ENCODE assay signal across 12 mouse cellular contexts in the genomic region with DNA sequence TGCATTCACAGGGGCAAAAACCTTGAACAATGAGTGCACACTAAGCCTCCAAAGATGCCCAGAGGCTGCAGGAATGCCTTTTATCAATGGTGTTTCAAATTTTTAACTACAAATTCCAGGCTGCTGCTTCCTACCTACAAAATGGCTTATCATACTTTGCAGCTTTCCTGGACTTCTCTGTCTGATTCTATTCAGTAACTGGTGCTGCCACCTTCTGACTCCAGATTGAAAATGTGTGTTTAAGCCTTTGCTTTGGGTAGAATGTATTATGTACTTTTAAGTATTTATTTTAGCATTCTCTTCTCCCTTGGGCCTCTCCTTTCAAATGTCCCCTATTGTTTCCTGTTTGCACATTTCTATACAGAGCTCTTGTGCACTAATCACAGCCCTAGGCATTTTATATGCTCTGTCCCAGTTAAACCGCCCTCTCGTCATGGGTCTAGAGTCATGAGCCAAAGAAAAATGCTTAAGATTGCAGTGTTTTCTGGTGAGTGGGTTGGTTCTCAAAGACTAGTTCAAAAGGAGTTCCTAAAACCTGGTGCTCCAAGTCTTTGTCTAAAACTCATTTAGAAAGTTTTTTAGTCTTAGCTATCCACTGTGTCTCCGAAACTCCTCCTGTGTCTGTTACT.
DNase-seq lines count a peak whose midpoint lies in the region; ATAC-seq and TF ChIP-seq lines count a peak whose summit lies in the region.
"Had no signal": no experiment of that assay in that cellular context is flagged by ENCODE, and none has a peak within 500 bp of the region (broad histone marks: within the 10 kb centered on the region; RNA-seq: fewer than 3 reads in every experiment).

No protein-coding gene starts in this region.

- DNase-seq in forebrain, embryonic 14.5 days (ENCODE audit: low spot score), result peak; percentile 70
- no peak for DNase-seq in forebrain, embryonic 11.5 days (ENCODE audit: low spot score)
- no peak for DNase-seq in midbrain, embryonic 11.5 days (ENCODE audit: low spot score, missing footprints)
- peak; percentile 9 to 44 for DNase-seq in layer of hippocampus, postnatal 10 days (ENCODE audit: low spot score in 2 of 2)
- DNase-seq in stomach, postnatal 0 days (ENCODE audit: low spot score), result no peak
- DNase-seq in spleen, postnatal 36 days (ENCODE audit: low spot score in 2 of 2), result no peak
- no peak for DNase-seq in heart, postnatal 4 days

- H3K4me1 ChIP-seq in forebrain, embryonic 14.5 days (ENCODE audit: control insufficient read depth, insufficient read depth, low read length), result no peaks in the 10 kb centered on the region
- H3K4me1 ChIP-seq in forebrain, embryonic 11.5 days (replicated peaks; ENCODE audit: control insufficient read depth, insufficient read depth, low read length), result no peaks in the 10 kb centered on the region
- H3K4me1 ChIP-seq in midbrain, embryonic 11.5 days (ENCODE audit: control insufficient read depth, insufficient read depth, low read length), result no peaks in the 10 kb centered on the region
- no peaks in the 10 kb centered on the region for H3K4me1 ChIP-seq in midbrain, embryonic 13.5 days (replicated peaks)
- H3K4me1 ChIP-seq in stomach, postnatal 0 days (replicated peaks; ENCODE audit: control insufficient read depth, insufficient read depth), result no peaks in the 10 kb centered on the region
- H3K4me1 ChIP-seq: hindbrain, embryonic 15.5 days; limb, embryonic 15.5 days had no signal

- TF ChIP-seq EP300 in stomach, postnatal 0 days (optimal IDR thresholded peaks at IDR 0.05), result no peak

- 52% methylated on average over 3 of the region's 3 CpGs for WGBS in forebrain, embryonic 14.5 days
- 60% methylated on average over 3 of the region's 3 CpGs for WGBS in forebrain, embryonic 11.5 days
- 90% methylated on average over 3 of the region's 3 CpGs for WGBS in midbrain, embryonic 11.5 days
- 82% methylated on average over 3 of the region's 3 CpGs for WGBS in midbrain, embryonic 13.5 days
- 63% methylated on average over 3 of the region's 3 CpGs for WGBS in stomach, postnatal 0 days

- no peak overlapping the region for H3K27ac ChIP-seq in forebrain, embryonic 14.5 days (ENCODE audit: low read depth, low read length)
- no peak overlapping the region for H3K27ac ChIP-seq in forebrain, embryonic 11.5 days (ENCODE audit: low read depth, low read length)
- H3K27ac ChIP-seq in midbrain, embryonic 11.5 days (ENCODE audit: low read depth, low read length), result no peak overlapping the region
- no peak overlapping the region for H3K27ac ChIP-seq in midbrain, embryonic 13.5 days
- H3K27ac ChIP-seq in stomach, postnatal 0 days (replicated peaks), result no peak overlapping the region
- H3K27ac ChIP-seq: hindbrain, embryonic 15.5 days; limb, embryonic 15.5 days had no signal

- H3K4me2 ChIP-seq in forebrain, embryonic 14.5 days (ENCODE audit: low read length), result no peak overlapping the region
- H3K4me2 ChIP-seq in forebrain, embryonic 11.5 days (ENCODE audit: low read depth, low read length, severe bottlenecking), result no peak overlapping the region
- no peak overlapping the region for H3K4me2 ChIP-seq in midbrain, embryonic 11.5 days
- no peak overlapping the region for H3K4me2 ChIP-seq in midbrain, embryonic 13.5 days (replicated peaks)
- no peak overlapping the region for H3K4me2 ChIP-seq in stomach, postnatal 0 days (replicated peaks; ENCODE audit: low read depth)
- H3K4me2 ChIP-seq: hindbrain, embryonic 15.5 days; limb, embryonic 15.5 days had no signal

- no peak overlapping the region for H3K4me3 ChIP-seq in forebrain, embryonic 14.5 days (ENCODE audit: low read depth, low read length)
- no peak overlapping the region for H3K4me3 ChIP-seq in forebrain, embryonic 11.5 days (ENCODE audit: low read depth, low read length)
- H3K4me3 ChIP-seq in midbrain, embryonic 11.5 days (ENCODE audit: low read depth, low read length), result no peak overlapping the region
- no peak overlapping the region for H3K4me3 ChIP-seq in midbrain, embryonic 13.5 days (replicated peaks)
- no peak overlapping the region for H3K4me3 ChIP-seq in stomach, postnatal 0 days (ENCODE audit: low read depth, low read length)
- H3K4me3 ChIP-seq: hindbrain, embryonic 15.5 days; limb, embryonic 15.5 days had no signal

- H3K9ac ChIP-seq in forebrain, embryonic 14.5 days (ENCODE audit: low read length), result no peak overlapping the region
- no peak overlapping the region for H3K9ac ChIP-seq in forebrain, embryonic 11.5 days (ENCODE audit: low read length)
- H3K9ac ChIP-seq in midbrain, embryonic 11.5 days (ENCODE audit: low read length), result no peak overlapping the region
- no peak overlapping the region for H3K9ac ChIP-seq in midbrain, embryonic 13.5 days (replicated peaks)
- no peak overlapping the region for H3K9ac ChIP-seq in stomach, postnatal 0 days (ENCODE audit: low read length)
- H3K9ac ChIP-seq: hindbrain, embryonic 15.5 days; limb, embryonic 15.5 days had no signal

- no peaks in the 10 kb centered on the region for H3K27me3 ChIP-seq in forebrain, embryonic 14.5 days (replicated peaks; ENCODE audit: control insufficient read depth, insufficient read depth, low read length)
- H3K27me3 ChIP-seq in forebrain, embryonic 11.5 days (ENCODE audit: control insufficient read depth, insufficient read depth, low read length), result no peaks in the 10 kb centered on the region
- H3K27me3 ChIP-seq in midbrain, embryonic 11.5 days (ENCODE audit: control insufficient read depth, insufficient read depth, low read length), result no peaks in the 10 kb centered on the region
- H3K27me3 ChIP-seq in midbrain, embryonic 13.5 days, result no peaks in the 10 kb centered on the region
- no peaks in the 10 kb centered on the region for H3K27me3 ChIP-seq in stomach, postnatal 0 days (ENCODE audit: control insufficient read depth, insufficient read depth, low read length)
- H3K27me3 ChIP-seq: hindbrain, embryonic 15.5 days; limb, embryonic 15.5 days had no signal

- ATAC-seq in forebrain, embryonic 14.5 days, result no peak; the same call in 1 of the 2 replicates
- ATAC-seq in forebrain, embryonic 11.5 days (replicated peaks; ENCODE audit: low FRiP score), result no peak; the same call in 1 of the 2 replicates
- ATAC-seq in midbrain, embryonic 11.5 days (ENCODE audit: low FRiP score), result 0 out of 2 replicates have a peak, but pooled peaks have one; percentile 33
- ATAC-seq in midbrain, embryonic 13.5 days, result no peak
- ATAC-seq in stomach, postnatal 0 days (ENCODE audit: low FRiP score, low TSS enrichment), result no peak
- ATAC-seq: activated CD4-positive, CD25-positive, alpha-beta regulatory T cell, adult 4 months; CD4-positive, CD25-positive, alpha-beta regulatory T cell, adult 4 months had no signal

- no peaks in the 10 kb centered on the region for H3K36me3 ChIP-seq in forebrain, embryonic 14.5 days (ENCODE audit: control insufficient read depth, insufficient read depth, low read length)
- H3K36me3 ChIP-seq in forebrain, embryonic 11.5 days (ENCODE audit: control insufficient read depth, insufficient read depth, low read length), result no peaks in the 10 kb centered on the region
- no peaks in the 10 kb centered on the region for H3K36me3 ChIP-seq in midbrain, embryonic 11.5 days (ENCODE audit: control insufficient read depth, insufficient read depth, low read length)
- no peaks in the 10 kb centered on the region for H3K36me3 ChIP-seq in midbrain, embryonic 13.5 days
- no peaks in the 10 kb centered on the region for H3K36me3 ChIP-seq in stomach, postnatal 0 days (ENCODE audit: control insufficient read depth, insufficient read depth, low read length)
- H3K36me3 ChIP-seq: hindbrain, embryonic 15.5 days; limb, embryonic 15.5 days had no signal

- no peaks in the 10 kb centered on the region for H3K9me3 ChIP-seq in forebrain, embryonic 14.5 days (replicated peaks; ENCODE audit: control insufficient read depth, low read length)
- no peaks in the 10 kb centered on the region for H3K9me3 ChIP-seq in forebrain, embryonic 11.5 days (ENCODE audit: control insufficient read depth, low read length)
- H3K9me3 ChIP-seq in midbrain, embryonic 11.5 days (ENCODE audit: control insufficient read depth, low read length), result no peaks in the 10 kb centered on the region
- no peaks in the 10 kb centered on the region for H3K9me3 ChIP-seq in midbrain, embryonic 13.5 days
- H3K9me3 ChIP-seq in stomach, postnatal 0 days (ENCODE audit: control insufficient read depth, low read length), result no peaks in the 10 kb centered on the region
- H3K9me3 ChIP-seq: hindbrain, embryonic 15.5 days; limb, embryonic 15.5 days had no signal

- TF ChIP-seq CTCF in stomach, postnatal 0 days (IDR thresholded peaks at IDR 0.05; ENCODE audit: low read depth), result peak; percentile 34; the same call in 1 of the 2 replicates

Comparison
In these comparisons a context has a peak if more than half of its experiments do, and no peak if none do; other contexts are left out.
1. DNase-seq: peak in forebrain, embryonic 14.5 days (single experiment) and layer of hippocampus, postnatal 10 days (2 of 2); none in forebrain, embryonic 11.5 days (single experiment), midbrain, embryonic 11.5 days (single experiment), stomach, postnatal 0 days (single experiment), spleen, postnatal 36 days (0 of 2) and heart, postnatal 4 days (single experiment).